Mouse (Mus musculus): Measurements from ENCODE around the gene Tmem8. TPM values are rescaled to one million over a fixed set of nuclear protein-coding genes. Genes with fewer than 3 reads are reported as not detected.
"Not testable (repeated sequence)": the region's sequence is repeated elsewhere in the genome, so short reads cannot be mapped to it uniquely, and the experiment has no call there.

Tmem8 gene
- total RNA-seq (2022) = 10 to 100 TPM; 13.8 to 16.2 (median 15.5) TPM

GRCm38 (mm10) chr17:26113181-26113948 is at the start of gene Tmem8:
Gene Tmem8 (plus strand): TSS chr17:26113299.
- DNase-seq (ENCODE audit: low spot score in 2 of 2) = peak in 1 of 2 experiments; percentile 51

DNA sequence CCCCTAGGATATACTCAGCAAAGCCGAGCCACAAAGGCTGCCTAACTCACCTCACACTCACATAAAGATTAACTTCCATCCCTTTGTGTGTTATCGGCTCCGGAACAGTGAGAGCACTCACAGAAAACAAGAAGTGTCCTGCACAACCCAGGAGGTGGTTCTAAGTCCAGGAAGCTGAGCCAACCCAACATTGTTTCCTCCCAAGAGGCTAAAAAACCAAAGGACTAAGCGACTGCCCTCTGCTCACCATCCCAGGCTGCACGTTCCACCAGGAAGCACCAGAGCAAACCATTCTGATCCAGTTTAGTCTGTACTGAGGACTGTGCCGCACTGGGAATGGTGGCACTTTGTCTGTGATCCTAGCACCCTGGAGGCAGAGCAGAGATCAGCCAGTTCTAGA is 48.2 kb upstream of the Tmem8 start:
- DNase-seq (ENCODE audit: low spot score in 2 of 2) = no peak

- no peak for DNase-seq (ENCODE audit: low spot score in 2 of 2)
These were observed 46.5 kb upstream of the Tmem8 start for GRCm38 (mm10) chr17:26066488-26067020.

GRCm38 (mm10) chr17:26068024-26068830 is 44.9 kb upstream of the Tmem8 start:
- no peak for DNase-seq (ENCODE audit: low spot score in 2 of 2)

DNA sequence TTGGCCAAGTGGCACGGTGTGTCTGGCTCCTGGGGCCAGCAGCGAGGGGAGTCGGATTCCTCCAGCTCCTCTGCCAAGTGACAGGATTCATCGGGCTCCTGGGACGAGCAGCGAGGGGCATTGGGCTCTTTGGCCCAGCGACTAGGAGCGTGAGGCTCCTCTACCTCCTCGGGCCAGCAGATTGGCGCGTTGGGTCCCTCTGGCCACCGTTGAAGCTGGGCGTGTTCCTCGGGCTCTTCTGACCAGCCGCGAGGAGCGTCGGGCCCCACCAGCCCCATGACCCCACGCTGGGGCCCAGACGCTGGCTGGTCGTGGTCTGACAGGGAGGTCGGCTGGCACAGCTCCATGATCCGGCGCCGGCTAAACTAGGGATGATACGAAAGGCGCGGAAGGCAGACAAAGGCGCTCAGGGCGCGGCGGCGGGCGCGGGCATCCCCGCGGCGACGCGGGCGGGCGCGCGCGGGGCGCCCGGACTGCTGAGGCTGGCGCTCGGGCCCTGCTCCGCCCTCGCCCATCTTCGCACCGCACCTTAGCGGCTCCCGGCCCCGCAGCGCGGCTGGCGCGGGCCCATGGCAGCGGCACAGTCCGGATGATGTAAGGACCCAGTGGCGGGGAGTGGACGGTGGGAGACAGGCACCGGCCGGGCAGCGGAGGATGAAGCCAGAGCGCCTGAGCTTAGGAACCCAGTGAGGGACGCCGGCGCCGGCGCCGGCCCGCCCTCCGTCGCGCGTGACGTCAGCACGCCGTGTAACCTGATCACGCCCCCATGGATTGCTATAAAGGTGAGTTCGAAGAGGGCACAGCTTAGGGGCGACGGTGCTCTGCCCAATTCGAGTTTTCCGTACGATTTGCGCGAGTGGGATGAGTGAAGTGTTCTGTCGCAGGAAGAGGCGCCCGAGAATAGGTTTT is 44.0 kb upstream of the Tmem8 start, which contains the start of gene Rab11fip3:
TSS of gene Rab11fip3 (minus strand) at position 725 of the 909 bp plus-strand sequence.
- DNase-seq (ENCODE audit: low spot score in 2 of 2) = peak; percentile 65 to 81

DNA sequence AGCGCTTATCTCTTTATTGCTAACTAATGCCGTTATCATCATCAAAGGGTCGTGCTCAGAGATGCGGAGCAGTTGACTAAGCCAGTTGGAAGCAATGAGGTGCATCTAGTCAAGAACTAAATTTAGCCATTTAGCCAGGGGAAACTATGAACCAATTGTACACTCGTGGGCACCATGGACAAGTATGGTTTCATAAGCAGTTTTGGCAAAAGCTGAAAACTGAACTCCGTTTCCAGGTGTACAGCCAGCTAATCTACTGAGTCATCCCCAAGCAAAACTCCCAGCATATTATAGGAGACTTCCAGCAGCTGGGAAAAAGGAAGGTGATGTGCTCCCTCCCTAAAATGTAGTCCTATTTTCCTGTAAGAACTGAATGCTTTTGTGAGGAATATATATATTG is 43.0 kb upstream of the Tmem8 start:
- DNase-seq (ENCODE audit: low spot score in 2 of 2) = no peak

DNA sequence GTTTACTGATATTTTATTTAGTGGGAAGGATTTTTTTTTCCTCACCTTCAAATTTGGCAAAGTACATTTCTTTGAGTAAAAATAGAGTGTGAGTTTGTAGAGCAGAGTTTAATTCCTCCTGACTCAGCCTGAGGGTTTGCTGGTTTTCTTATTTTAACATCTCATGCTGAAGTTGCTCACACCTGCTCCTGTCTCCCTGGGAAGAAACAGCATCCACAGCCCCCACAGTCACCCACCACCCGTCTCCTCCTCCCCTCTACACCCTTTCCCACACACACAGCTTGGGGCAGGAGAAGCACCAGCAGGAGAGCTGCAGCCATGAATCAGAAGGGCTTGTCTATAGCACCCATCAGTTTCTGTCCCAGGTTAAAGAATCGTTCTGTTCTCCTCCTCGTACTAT is 37.9 kb upstream of the Tmem8 start:
- no peak for DNase-seq (ENCODE audit: low spot score in 2 of 2)

GRCm38 (mm10) chr17:26078851-26079250 is 34.2 kb upstream of the Tmem8 start:
- no peak for DNase-seq (ENCODE audit: low spot score in 2 of 2)

DNA sequence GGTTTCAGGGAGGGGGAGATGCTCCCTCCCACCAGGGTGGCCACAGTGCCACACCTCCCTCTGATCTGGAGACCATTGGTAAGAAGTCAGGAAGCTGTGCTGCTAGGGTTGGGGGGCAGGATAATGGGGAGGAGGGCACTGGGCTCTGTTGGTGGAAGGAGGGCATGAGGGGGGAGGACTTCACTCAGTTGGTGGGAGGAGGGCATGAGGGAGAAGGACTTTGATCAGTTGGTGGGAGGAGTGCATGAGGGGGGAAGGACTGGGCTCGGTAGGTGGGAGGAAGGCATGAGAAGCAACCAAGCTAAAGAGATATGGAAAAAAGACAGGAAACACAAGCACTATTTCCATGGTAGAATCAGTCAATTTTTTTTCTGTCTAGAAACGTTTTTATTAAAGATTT is 32.2 kb upstream of the Tmem8 start:
- no peak for DNase-seq (ENCODE audit: low spot score in 2 of 2)

DNA sequence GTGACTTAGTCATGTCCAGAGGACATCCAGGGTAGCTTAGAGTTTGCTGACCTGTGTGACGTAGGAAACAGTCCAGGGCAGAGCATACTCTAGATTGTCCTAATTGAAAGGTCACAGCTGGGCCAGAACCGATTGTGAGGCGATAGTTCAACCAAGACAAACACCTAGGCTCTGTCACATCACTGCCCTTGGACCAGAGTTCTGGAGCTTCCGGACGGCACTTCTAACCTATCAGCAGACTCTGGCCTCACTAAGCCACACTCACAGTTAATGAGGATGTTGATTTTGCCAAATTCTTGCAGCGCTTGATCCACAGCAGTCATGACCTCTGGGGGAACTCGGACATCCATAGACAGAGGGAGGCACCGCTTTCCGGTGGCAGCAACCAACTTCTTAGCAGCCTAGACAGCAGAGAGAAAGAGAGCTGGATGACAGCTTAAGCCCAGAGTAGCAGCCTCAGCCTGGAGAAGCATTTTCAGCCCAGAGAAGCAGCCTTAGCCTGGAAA is 26.0 kb upstream of the Tmem8 start:
- no peak for DNase-seq (ENCODE audit: low spot score in 2 of 2)

- DNase-seq (ENCODE audit: low spot score in 2 of 2) = peak; percentile 84 to 90
These were observed 23.0 kb upstream of the Tmem8 start, which contains the start of gene Decr2 for GRCm38 (mm10) chr17:26089905-26090632. Gene Decr2 (minus strand): TSS chr17:26090337.

DNA sequence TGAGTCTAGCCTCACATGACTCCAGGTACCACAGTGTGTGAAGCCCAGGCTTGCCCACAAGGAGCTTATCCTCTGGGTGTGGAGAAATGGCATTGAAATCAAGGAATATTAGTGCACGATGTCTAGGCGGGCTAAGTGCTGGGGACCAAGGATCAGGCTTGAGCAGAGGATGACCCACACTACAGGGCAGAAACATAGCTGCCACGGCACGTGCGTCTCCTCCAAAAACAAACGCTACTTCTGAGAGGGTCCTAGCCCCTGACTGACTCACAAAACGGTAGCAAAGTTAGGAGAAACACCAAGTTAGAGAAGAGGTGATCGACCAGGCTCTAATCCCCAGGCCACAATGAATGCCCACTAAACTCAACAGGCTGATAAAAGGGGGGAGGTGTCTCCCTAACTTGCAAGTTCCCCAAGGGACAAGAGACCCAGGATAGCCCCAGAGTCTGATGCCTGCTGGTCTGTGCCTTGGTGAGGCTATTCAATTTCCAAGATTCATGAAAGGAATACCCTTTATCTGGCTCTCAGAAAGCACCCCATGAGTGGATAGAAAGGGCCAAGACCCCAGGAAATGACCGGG is 18.5 kb upstream of the Tmem8 start:
- no peak for DNase-seq (ENCODE audit: low spot score in 2 of 2)

DNA sequence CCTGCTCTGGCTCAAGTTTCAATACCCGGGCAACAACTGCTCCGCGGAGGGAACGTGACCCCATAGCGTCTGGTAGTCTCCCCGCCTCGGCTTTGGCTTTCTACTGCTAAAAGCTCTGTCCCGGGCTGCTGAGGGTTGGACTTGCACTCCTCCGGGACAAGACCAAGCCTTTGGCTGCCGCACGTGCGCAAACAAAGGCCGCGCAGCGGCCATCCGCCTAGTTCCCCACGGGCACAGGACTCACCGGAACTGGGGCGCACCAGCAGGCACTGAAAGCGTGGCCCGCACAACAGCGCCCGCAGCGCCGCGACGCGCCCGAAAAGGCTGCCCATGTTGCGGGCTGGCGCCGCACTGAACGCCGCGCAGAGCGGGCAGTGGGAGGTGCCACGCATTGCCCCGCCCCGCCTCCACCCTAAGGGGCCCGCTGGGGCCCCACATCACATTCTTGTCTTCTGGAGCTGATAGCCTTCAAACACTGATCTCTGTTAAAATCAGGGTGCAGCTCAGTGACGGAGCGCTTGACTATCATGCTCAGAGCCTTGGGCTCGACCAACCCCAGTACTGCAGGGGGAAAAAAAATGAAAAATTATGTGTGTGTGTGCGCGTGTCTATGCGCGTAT is 17.9 kb upstream of the Tmem8 start, which contains the start of gene Nme4:
TSS of gene Nme4 (minus strand) at position 482 of the 620 bp plus-strand sequence.
- peak; percentile 49 to 67 for DNase-seq (ENCODE audit: low spot score in 2 of 2)

DNA sequence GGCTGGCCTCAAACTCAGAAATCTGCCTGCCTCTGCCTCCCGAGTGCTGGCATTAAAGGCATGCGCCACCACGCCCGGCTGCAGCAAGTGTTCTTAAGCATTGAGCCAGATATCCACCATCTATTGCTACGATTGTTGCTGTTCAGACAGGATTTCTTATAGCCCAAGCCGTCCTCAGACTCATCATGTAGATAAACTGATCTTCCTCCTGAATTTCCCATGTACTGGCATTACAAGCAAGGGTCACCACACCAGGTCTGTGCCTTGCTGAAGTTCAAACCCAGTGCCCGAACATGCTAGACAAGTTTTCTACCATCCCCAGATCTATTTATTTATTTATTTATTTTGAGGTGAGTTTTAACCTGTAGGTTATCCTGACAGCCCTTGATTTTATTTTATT is 14.6 kb upstream of the Tmem8 start:
- no peak for DNase-seq (ENCODE audit: low spot score in 2 of 2)

DNA sequence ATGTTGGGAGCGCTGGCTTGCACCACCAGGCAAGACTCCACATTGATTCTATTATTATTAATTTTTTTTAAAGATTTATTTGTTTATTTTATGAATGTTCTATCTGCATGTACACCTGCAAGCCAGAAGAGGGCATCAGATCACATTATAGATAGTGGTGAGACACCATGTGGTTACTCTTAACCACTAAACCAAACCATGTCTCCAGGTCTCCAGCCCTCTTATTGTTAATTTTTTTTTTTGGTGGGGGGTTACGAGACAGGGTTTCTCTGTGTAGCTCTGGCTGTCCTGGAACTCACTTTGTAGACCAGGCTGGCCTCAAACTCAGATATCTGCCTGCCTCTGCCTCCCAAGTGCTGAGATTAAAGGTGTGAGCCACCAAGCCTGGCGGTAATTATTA is 13.8 kb upstream of the Tmem8 start:
- DNase-seq (ENCODE audit: low spot score in 2 of 2) = not testable (repeated sequence)

DNA sequence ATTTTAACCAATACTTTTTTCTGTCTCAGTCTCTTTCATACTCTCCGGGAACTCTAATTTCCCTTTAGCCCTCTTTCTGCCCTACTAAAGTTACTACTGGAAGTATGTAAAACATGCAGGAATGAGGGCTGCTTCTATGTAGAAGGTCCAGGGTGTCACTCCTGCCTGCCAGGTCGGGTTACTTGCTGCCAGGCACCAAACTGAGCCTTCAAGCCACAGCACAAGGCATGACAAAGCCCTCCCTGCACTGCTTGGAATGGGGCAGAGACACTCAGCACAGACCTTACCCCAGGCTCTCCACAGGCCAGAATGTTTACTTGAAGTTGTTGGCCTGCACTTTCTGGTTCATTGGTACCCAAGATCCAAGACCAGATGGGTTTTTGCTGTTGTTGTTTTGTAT is 12.9 kb upstream of the Tmem8 start:
- no peak for DNase-seq (ENCODE audit: low spot score in 2 of 2)

GRCm38 (mm10) chr17:26101478-26101877 is 11.6 kb upstream of the Tmem8 start:
- no peak for DNase-seq (ENCODE audit: low spot score in 2 of 2)

GRCm38 (mm10) chr17:26105619-26106018 is 7.5 kb upstream of the Tmem8 start:
- DNase-seq (ENCODE audit: low spot score in 2 of 2) = no peak

GRCm38 (mm10) chr17:26110156-26110555 is 2.9 kb upstream of the Tmem8 start:
- no peak for DNase-seq (ENCODE audit: low spot score in 2 of 2)

Data from layer of hippocampus, adult 8-10 months (tissue).